In genomic region chr1:123919606-123920005, GRCm38 (mm10) we compare ENCODE assay signal across 18 mouse cellular contexts.
"Had no signal": no experiment of that assay in that cellular context is flagged by ENCODE, and none has a peak within 500 bp of the region (broad histone marks: within the 10 kb centered on the region; RNA-seq: fewer than 3 reads in every experiment).

No protein-coding gene starts in this region.

- H3K9ac ChIP-seq: intestine, embryonic 15.5 days; kidney, embryonic 15.5 days; limb, embryonic 13.5 days; liver, embryonic 14.5 days; liver, postnatal 0 days; lung, embryonic 14.5 days; midbrain, embryonic 13.5 days; neural tube, embryonic 12.5 days had no signal

- H3K4me3 ChIP-seq: intestine, embryonic 15.5 days; kidney, embryonic 15.5 days; limb, embryonic 10.5 days; limb, embryonic 13.5 days; midbrain, embryonic 13.5 days; neural tube, embryonic 12.5 days had no signal

- H3K36me3 ChIP-seq: intestine, embryonic 15.5 days; kidney, embryonic 15.5 days; limb, embryonic 10.5 days; limb, embryonic 13.5 days; midbrain, embryonic 13.5 days; neural tube, embryonic 12.5 days had no signal

- H3K27me3 ChIP-seq: intestine, embryonic 15.5 days; kidney, embryonic 15.5 days; limb, embryonic 13.5 days; midbrain, embryonic 13.5 days; neural tube, embryonic 12.5 days had no signal

- H3K4me1 ChIP-seq: intestine, embryonic 15.5 days; kidney, embryonic 15.5 days; limb, embryonic 10.5 days; limb, embryonic 13.5 days; midbrain, embryonic 13.5 days; neural tube, embryonic 12.5 days had no signal

- H3K9me3 ChIP-seq: intestine, embryonic 15.5 days; kidney, embryonic 15.5 days; limb, embryonic 10.5 days; limb, embryonic 13.5 days; midbrain, embryonic 13.5 days; neural tube, embryonic 12.5 days had no signal

- H3K4me2 ChIP-seq: intestine, embryonic 15.5 days; kidney, embryonic 15.5 days; limb, embryonic 13.5 days; liver, embryonic 11.5 days; lung, embryonic 14.5 days; midbrain, embryonic 13.5 days; neural tube, embryonic 12.5 days had no signal

- H3K27ac ChIP-seq: intestine, embryonic 15.5 days; kidney, embryonic 15.5 days; limb, embryonic 10.5 days; limb, embryonic 13.5 days; liver, embryonic 14.5 days; midbrain, embryonic 13.5 days; neural tube, embryonic 12.5 days; stomach, postnatal 0 days had no signal

- ATAC-seq: intestine, embryonic 15.5 days; liver, postnatal 0 days; lung, postnatal 0 days had no signal

- DNase-seq: kidney, adult 11 months; kidney, adult 8-10 months; kidney, postnatal 10 days; kidney, postnatal 36 days; liver, postnatal 0 days; lung, embryonic 14.5 days; retina, postnatal 1 day; thymus, postnatal 25 days had no signal
